Mouse (Mus musculus) heart, embryonic 12.5 days (tissue): ENCODE results near the gene Emid1. TPM values are rescaled to one million over a fixed set of nuclear protein-coding genes. Genes with fewer than 3 reads are reported as not detected.

ENCODE experiments used
- ATAC-seq: fragments of 200-750 bp; cut with Nextera tagmentation; 2 replicates; pipeline ENCODE4 v1.8.0; 2017; ENCODE audit warnings: moderate TSS enrichment, moderate library complexity; ENCODE audit not compliant: insufficient number of reproducible peaks, low FRiP score
- H3K27ac ChIP-seq: fragments of 300-500 bp; sonication (generic); 2 replicates; pipeline ENCODE4 v1.5.1; 2016; ENCODE audit warnings: mild to moderate bottlenecking, moderate library complexity; ENCODE audit not compliant: poor library complexity, severe bottlenecking
- H3K27me3 ChIP-seq: fragments of 300-500 bp; sonication (generic); replicated peaks from 2 replicates; pipeline ENCODE4 v1.6.1; 2016; ENCODE audit warnings: mild to moderate bottlenecking, moderate library complexity
- H3K36me3 ChIP-seq: fragments of 300-500 bp; sonication (generic); 2 replicates; pipeline ENCODE4 v1.6.1; 2016; ENCODE audit warnings: mild to moderate bottlenecking, moderate library complexity
- H3K4me1 ChIP-seq: fragments of 300-500 bp; sonication (generic); replicated peaks from 2 replicates; pipeline ENCODE4 v1.6.1; 2016; ENCODE audit warnings: mild to moderate bottlenecking
- H3K4me2 ChIP-seq: fragments of 300-500 bp; sonication (generic); 2 replicates; pipeline ENCODE4 v1.6.1; 2016; ENCODE audit warnings: mild to moderate bottlenecking, moderate library complexity
- H3K4me3 ChIP-seq: fragments of 300-500 bp; sonication (generic); 2 replicates; pipeline ENCODE4 v1.5.1; 2016; ENCODE audit warnings: mild to moderate bottlenecking
- H3K9ac ChIP-seq: fragments of 300-500 bp; sonication (generic); 2 replicates; pipeline ENCODE4 v1.6.1; 2016; ENCODE audit warnings: mild to moderate bottlenecking, moderate library complexity
- H3K9me3 ChIP-seq: fragments of 300-500 bp; sonication (generic); replicated peaks from 2 replicates; pipeline ENCODE4 v1.6.1; 2016; ENCODE audit warnings: mild to moderate bottlenecking, moderate library complexity
- WGBS: fragments of 180-500 bp; shearing (Covaris S2); methylation state at CpG from one replicate; pipeline ENCODE4 v1.1.7; 2016; 5-methylcytosine and 5-hydroxymethylcytosine counted together
- polyA plus RNA-seq: library from polyadenylated mRNA; unstranded; fragments of >200 nt; fragmentation: Nextera tagmentation; extraction: Ambion mirVana; gene quantifications from 2 replicates; pipeline ENCODE4 v1.2.1, GENCODE M21; 2016

Gene Emid1
- polyA plus RNA-seq, 1 experiment from 2014 or later = 10.0 TPM

DNA sequence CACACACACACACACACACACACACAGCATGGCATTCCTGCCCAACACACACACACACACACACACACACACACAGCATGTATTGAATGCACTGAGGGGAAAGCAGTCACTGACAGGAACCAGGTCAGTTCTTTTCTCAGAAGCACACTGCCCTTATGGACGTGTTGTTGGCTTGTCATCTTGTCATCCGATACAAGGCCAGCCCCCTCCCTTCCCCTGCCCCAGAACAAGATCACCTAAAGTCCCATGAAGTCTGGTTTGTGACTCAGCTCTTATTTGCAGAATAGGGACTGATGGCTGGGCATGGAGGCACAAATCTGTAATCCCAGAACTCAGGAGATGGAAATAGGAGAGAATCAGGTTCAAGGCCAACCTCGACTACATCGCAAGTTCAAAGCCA lies 30.8 kb upstream of the Emid1 start:
- no peak for ATAC-seq
- H3K4me3 ChIP-seq = no peak overlapping the region
- no peaks in the 10 kb centered on the region for H3K9me3 ChIP-seq
- no peak overlapping the region for H3K4me2 ChIP-seq
- H3K27ac ChIP-seq = no peak overlapping the region
- H3K9ac ChIP-seq = no peak overlapping the region
- WGBS = 50% methylated on average over 4 of the region's 4 CpGs
- H3K4me1 ChIP-seq = peaks cover 22% of the 10 kb centered on the region
- no peaks in the 10 kb centered on the region for H3K36me3 ChIP-seq
- no peaks in the 10 kb centered on the region for H3K27me3 ChIP-seq

DNA sequence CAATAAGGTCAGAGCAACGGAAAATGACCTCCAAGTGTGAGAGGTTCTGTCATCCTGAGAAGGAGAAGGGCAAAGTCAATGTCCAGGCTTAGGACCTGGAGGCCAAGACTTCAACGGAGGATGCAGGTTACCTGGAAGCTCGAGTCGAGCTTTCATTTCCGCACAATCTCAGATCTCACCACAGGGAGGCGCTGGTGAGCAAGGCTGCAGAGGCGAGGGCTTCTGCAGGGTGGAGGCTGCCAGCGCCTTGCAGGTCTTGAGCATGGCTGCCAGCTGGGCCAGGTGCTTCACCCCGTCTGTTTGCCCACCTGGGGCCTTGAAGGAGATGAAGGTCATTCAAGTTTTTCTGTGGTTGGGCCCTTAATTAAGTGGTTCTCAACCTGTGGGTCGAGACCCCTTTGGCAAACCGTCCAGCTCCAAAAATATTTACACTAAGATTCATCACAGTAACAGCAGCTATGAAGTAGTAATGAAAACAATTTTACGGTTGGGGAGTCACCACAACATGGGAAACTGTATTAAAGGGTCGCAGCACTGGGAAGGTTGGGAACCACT lies 29.9 kb upstream of the Emid1 start:
- no peak overlapping the region for H3K4me2 ChIP-seq
- H3K27me3 ChIP-seq = no peaks in the 10 kb centered on the region
- H3K9me3 ChIP-seq = no peaks in the 10 kb centered on the region
- no peak overlapping the region for H3K27ac ChIP-seq
- WGBS = 21% methylated on average over 13 of the region's 13 CpGs
- H3K4me1 ChIP-seq = peaks cover 22% of the 10 kb centered on the region
- ATAC-seq = no peak
- H3K36me3 ChIP-seq = no peaks in the 10 kb centered on the region
- H3K9ac ChIP-seq = no peak overlapping the region
- no peak overlapping the region for H3K4me3 ChIP-seq

DNA sequence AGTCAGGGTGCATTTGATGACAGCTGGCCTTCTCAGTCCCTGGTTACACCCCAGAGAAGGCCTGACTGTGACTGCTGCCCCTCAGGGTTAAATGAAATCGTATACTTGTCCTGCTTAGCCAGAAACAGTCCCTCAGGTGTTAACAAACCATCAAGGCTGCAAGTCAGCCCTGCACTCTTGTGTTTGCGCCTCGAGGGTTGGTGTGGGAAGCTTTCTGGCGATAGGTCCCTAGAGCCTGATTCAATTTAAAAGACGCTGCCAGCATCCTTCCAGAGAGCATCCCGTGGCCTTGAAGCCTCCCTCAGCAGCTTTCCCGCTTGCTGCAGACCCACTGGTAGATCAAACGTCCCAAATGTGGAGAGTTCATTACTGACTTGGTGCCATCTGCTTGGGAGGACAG lies 27.3 kb upstream of the Emid1 start:
- H3K27me3 ChIP-seq = no peaks in the 10 kb centered on the region
- H3K27ac ChIP-seq = no peak overlapping the region
- H3K36me3 ChIP-seq = no peaks in the 10 kb centered on the region
- peaks cover 19% of the 10 kb centered on the region for H3K4me1 ChIP-seq
- ATAC-seq = no peak
- H3K9me3 ChIP-seq = no peaks in the 10 kb centered on the region
- no peak overlapping the region for H3K4me2 ChIP-seq
- WGBS = 36% methylated on average over 8 of the region's 8 CpGs
- no peak overlapping the region for H3K4me3 ChIP-seq
- no peak overlapping the region for H3K9ac ChIP-seq

DNA sequence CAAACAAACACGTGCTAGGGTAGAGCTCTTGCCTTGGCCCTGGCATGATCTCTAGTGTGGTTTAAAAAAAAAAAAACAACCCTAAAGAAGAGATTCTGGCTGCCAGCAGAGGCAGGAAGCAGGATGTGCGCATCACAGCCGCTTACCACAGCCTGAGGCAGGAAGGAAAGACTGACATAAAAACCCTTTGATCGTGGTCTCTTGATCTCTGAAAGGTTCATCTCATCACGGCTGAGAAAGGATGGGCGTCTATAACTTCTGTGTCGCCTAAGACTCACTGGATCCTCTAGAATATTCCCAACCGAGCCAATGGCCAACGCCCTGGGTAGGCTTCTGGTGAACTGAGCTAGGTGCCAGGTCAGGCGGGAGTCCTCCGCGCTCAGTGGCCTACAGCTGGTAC lies 25.1 kb upstream of the Emid1 start:
- Histone ChIP-seq H3K36me3 (no peaks in the 10 kb centered on the region), H3K4me3 (no peak overlapping the region), H3K9me3 (no peaks in the 10 kb centered on the region), H3K4me1 (peaks cover 19% of the 10 kb centered on the region), H3K9ac (no peak overlapping the region), H3K27ac (no peak overlapping the region), H3K4me2 (no peak overlapping the region), H3K27me3 (no peaks in the 10 kb centered on the region)
- ATAC-seq = no peak
- WGBS = 72% methylated on average over 12 of the region's 12 CpGs

DNA sequence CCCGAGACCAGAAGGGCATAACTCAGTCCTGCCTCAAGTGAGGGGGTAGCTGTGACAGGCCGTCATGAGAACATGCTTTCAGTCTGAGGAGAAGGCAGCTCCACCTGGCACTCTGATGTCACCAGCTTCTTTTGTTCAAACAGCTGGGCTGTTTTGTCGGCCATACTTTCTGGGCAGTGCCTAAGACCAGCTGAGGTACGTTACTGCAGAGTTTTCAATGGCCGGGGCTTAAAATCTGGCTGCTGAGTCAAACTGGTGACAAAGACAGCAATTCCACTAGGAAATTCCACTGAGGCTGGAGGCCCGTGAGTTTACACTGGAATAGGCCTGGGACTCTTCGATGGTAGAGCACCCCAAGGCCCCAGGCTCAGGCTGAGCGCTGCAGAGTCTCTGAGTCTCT lies 24.6 kb upstream of the Emid1 start:
- no peak for ATAC-seq
- H3K36me3 ChIP-seq = no peaks in the 10 kb centered on the region
- WGBS = 77% methylated on average over 8 of the region's 8 CpGs
- H3K9ac ChIP-seq = no peak overlapping the region
- no peak overlapping the region for H3K4me2 ChIP-seq
- H3K27ac ChIP-seq = no peak overlapping the region
- H3K9me3 ChIP-seq = no peaks in the 10 kb centered on the region
- H3K4me3 ChIP-seq = no peak overlapping the region
- no peaks in the 10 kb centered on the region for H3K27me3 ChIP-seq
- peaks cover 18% of the 10 kb centered on the region for H3K4me1 ChIP-seq

DNA sequence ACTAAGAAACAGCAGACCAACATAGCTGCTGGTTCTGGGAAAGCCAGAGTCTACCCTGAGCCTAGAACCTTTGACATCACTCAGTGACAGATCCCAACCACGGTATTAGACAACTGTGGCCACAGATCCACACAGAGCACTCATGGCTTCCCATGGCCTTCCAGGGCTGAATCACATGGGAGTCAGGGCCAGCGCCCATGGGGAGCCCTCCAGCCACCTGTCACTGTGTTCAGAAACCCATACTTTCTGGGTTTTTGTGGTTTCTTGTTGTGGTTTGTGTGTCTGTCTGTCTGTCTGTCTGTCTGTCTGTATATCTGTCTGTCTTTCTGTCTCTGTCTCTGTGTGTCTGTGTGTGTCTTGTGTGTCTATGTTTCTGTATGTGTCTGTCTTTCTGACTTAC lies 23.8 kb upstream of the Emid1 start:
- H3K27ac ChIP-seq = no peak overlapping the region
- no peak for ATAC-seq
- H3K36me3 ChIP-seq = no peaks in the 10 kb centered on the region
- H3K9ac ChIP-seq = no peak overlapping the region
- no peak overlapping the region for H3K4me2 ChIP-seq
- no peaks in the 10 kb centered on the region for H3K9me3 ChIP-seq
- peaks cover 18% of the 10 kb centered on the region for H3K4me1 ChIP-seq
- WGBS = 71% methylated on average over 2 of the region's 2 CpGs
- no peak overlapping the region for H3K4me3 ChIP-seq
- H3K27me3 ChIP-seq = no peaks in the 10 kb centered on the region

DNA sequence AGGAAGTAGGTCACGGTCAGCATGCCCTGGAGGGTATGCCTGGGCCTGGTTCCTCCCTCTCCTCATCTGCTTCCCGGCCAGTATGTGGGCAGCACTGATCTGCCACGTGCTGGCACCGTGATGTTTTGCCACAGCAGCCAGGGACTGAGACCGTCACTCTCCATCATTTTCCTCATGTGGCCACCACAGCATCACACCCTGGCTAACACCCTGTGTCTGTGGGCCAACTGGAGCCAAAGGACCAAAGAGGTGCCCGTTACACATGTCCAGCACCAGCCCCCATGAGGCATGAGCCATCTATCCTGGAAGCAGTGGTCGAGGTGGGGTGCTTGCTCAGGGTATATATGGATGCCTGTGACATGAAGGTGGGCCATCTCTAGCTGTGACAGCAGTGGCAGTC lies 23.1 kb upstream of the Emid1 start:
- Histone ChIP-seq H3K36me3 (no peaks in the 10 kb centered on the region), H3K4me2 (no peak overlapping the region), H3K9me3 (no peaks in the 10 kb centered on the region), H3K9ac (no peak overlapping the region), H3K27me3 (no peaks in the 10 kb centered on the region), H3K4me1 (peaks cover 18% of the 10 kb centered on the region), H3K4me3 (no peak overlapping the region), H3K27ac (no peak overlapping the region)
- WGBS = 78% methylated on average over 7 of the region's 7 CpGs
- ATAC-seq = no peak

DNA sequence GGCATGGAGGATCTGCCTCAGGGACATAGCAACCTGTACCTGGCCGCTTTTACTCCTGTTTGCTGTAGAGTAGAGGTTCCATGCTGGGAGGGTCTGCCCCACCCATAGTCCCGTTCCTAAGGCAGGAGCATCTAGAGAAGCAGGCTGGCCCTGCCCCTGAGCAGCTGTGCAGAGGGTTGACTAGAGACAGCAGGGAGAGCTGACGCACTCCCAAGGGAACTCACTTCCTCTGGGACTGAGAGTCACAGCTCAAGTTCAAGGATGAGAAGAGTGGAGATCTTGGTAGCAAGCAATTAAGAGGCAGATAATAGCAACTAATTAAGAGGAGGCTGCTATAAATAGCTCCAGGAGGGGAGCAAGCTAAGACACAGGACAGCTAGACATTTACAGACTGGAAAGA lies 20.8 kb upstream of the Emid1 start:
- no peak overlapping the region for H3K4me2 ChIP-seq
- no peak for ATAC-seq
- no peaks in the 10 kb centered on the region for H3K36me3 ChIP-seq
- peaks cover 7% of the 10 kb centered on the region for H3K4me1 ChIP-seq
- H3K9me3 ChIP-seq = no peaks in the 10 kb centered on the region
- H3K4me3 ChIP-seq = no peak overlapping the region
- H3K9ac ChIP-seq = no peak overlapping the region; the same call in 1 of the 2 replicates
- no peak overlapping the region for H3K27ac ChIP-seq
- no peaks in the 10 kb centered on the region for H3K27me3 ChIP-seq
- 44% methylated on average over 3 of the region's 3 CpGs for WGBS

DNA sequence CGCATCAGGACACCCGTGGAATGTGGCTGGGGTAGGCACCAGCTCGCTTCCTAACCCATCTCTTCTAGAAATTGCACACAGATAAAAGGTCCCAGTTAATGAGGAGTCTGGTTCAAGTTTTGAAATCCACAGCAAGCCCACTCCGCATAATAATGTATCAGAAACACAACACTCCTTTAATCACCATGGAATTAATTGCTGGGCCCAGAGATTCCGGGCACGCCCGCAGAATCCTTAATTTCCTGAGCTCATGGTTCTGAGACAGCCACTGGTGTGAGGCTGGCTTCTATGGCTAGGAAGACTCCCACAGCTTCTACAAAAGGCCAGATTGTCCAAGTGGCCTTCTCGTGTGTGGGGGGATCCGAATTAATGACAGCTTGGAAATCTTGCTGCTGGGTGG lies 15.3 kb upstream of the Emid1 start:
- Histone ChIP-seq H3K27ac (no peak overlapping the region), H3K36me3 (no peaks in the 10 kb centered on the region), H3K9me3 (no peaks in the 10 kb centered on the region), H3K27me3 (no peaks in the 10 kb centered on the region), H3K4me3 (no peak overlapping the region), H3K4me1 (peaks cover 34% of the 10 kb centered on the region), H3K4me2 (no peak overlapping the region), H3K9ac (no peak overlapping the region)
- 74% methylated on average over 9 of the region's 9 CpGs for WGBS
- no peak for ATAC-seq

DNA sequence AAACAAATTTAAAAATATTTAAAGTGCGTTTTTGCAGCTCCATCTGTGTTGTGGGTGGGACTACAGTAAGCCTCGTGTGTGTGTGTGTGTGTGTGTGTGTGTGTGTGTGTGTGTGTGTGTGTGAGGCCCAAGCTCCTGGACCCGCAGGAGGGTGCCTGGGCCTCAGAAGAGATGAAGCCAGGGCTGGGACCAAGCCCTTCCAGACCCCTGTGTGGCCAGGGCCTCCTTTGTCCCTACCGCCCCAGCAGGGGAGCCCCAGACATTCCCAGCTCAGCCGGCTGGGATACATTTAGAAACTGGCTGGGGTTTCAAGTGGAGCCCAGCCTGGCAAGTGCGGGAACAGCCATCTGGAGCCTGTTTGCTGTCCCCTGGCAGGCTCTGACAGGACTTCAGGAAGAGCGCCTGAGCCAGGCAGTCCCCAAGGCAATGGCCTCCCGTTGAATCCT lies 13.4 kb upstream of the Emid1 start:
- no peak overlapping the region for H3K9ac ChIP-seq
- peak overlapping the region; percentile 94 for H3K27ac ChIP-seq
- 14% methylated on average over 8 of the region's 8 CpGs for WGBS
- peak; percentile 87 for ATAC-seq
- H3K4me1 ChIP-seq = peaks cover 34% of the 10 kb centered on the region
- H3K4me3 ChIP-seq = no peak overlapping the region
- H3K4me2 ChIP-seq = no peak overlapping the region
- H3K36me3 ChIP-seq = no peaks in the 10 kb centered on the region
- H3K27me3 ChIP-seq = no peaks in the 10 kb centered on the region
- H3K9me3 ChIP-seq = peaks cover 6% of the 10 kb centered on the region; the same call in 1 of the 2 replicates

DNA sequence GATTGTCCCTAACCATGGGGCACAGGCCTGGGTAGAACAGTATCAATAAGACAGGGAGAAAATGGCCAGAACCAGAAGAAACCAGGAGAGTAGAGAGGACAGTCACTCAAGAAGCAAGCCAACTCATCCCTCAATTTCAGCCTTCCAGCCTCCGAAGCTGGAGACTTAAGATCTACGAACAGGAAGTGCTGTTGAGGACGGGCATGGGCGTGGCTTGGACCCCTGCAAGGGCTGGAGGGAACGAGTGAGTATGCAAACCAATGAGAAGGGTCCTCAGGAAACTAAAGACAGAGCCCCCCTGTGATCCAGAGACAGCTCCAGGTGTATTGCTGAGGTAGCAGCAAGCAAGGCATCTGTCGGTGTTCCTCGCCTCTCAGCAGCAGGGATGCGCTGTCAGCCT lies 12.3 kb upstream of the Emid1 start:
- Histone ChIP-seq H3K4me2 (no peak overlapping the region), H3K27ac (no peak overlapping the region), H3K9ac (no peak overlapping the region), H3K9me3 (peaks cover 6% of the 10 kb centered on the region; the same call in 1 of the 2 replicates), H3K4me3 (no peak overlapping the region), H3K27me3 (no peaks in the 10 kb centered on the region), H3K36me3 (no peaks in the 10 kb centered on the region), H3K4me1 (peaks cover 34% of the 10 kb centered on the region)
- WGBS = 34% methylated on average over 8 of the region's 8 CpGs
- no peak for ATAC-seq

DNA sequence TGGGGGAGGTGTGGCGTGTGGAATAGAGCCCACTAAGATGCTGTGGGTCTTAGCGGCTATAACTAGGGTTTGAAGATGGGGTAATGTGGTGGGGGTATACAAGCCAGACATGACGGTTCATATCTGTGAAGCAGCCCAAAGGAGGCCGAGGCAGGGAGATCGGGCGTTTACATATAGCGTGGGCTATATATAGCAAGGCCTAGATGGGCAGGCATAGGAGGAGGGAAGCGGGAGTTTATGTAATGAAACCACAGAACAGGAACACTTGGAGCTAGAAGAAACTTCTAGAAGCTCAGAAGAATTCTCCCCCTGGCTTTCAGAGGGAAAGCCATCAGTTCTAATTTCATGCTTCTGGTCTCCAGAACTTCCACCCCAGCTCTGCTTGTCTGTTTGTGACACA lies 11.4 kb upstream of the Emid1 start:
- Histone ChIP-seq H3K9ac (no peak overlapping the region), H3K4me2 (no peak overlapping the region), H3K9me3 (peaks cover 6% of the 10 kb centered on the region; the same call in 1 of the 2 replicates), H3K27me3 (no peaks in the 10 kb centered on the region), H3K27ac (no peak overlapping the region), H3K36me3 (no peaks in the 10 kb centered on the region), H3K4me1 (peaks cover 34% of the 10 kb centered on the region), H3K4me3 (no peak overlapping the region)
- WGBS = 78% methylated on average over 8 of the region's 8 CpGs
- no peak for ATAC-seq
